Mouse (Mus musculus) frontal cortex, postnatal 36 days (tissue): ENCODE measurements at regions not wholly inside any gene's neighbourhood (a gene's known extent, or its start where the extent isn't known, plus 50 kb on each side); places are given as distances from the start of the nearest gene placed in this dataset.
A peak's percentile ranks its signal among the peaks of the same experiment; 100 is the strongest.
"Not testable (repeated sequence)": the region's sequence is repeated elsewhere in the genome, so short reads cannot be mapped to it uniquely, and the experiment has no call there.

Experiments used
- DNase-seq, 2 experiments: peaks; one replicate each; pipeline ENCODE4 v3.0.0; 2022; ENCODE audit warnings: low spot score in 2 of 2

- DNase-seq, result not testable (repeated sequence)
Measured at GRCm38 (mm10) chr17:17197229-17197628, 76.0 kb downstream of the Zfp97 start.

GRCm38 (mm10) chr17:17229069-17229468, 107.9 kb downstream of the Zfp97 start:
- no peak for DNase-seq

- peak; percentile 87 to 95 for DNase-seq
Measured at GRCm38 (mm10) chr17:17234329-17235185, 113.3 kb downstream of the Zfp97 start.

GRCm38 (mm10) chr17:17235186-17235482, 113.9 kb downstream of the Zfp97 start:
- DNase-seq, result not testable (repeated sequence)
